Mouse (Mus musculus) heart, embryonic 11.5 days (tissue): ENCODE data around the gene Oxct2b. TPM values are rescaled to one million over a fixed set of nuclear protein-coding genes. Genes with fewer than 3 reads are reported as not detected.
"Not testable (repeated sequence)": the region's sequence is repeated elsewhere in the genome, so short reads cannot be mapped to it uniquely, and the experiment has no call there.

Experiments
- ATAC-seq: fragments of 200-750 bp; cut with Nextera tagmentation; replicated peaks from 2 replicates; pipeline ENCODE4 v1.8.0; 2017; ENCODE audit warnings: moderate library complexity; ENCODE audit not compliant: insufficient number of reproducible peaks, low FRiP score, low TSS enrichment
- H3K27ac ChIP-seq: fragments of 300-500 bp; sonication (generic); 2 replicates; pipeline ENCODE4 v1.5.1; 2014; ENCODE audit warnings: mild to moderate bottlenecking, low read depth, low read length
- H3K27me3 ChIP-seq: fragments of 300-500 bp; sonication (generic); 2 replicates; pipeline ENCODE4 v1.6.1; 2014; ENCODE audit warnings: mild to moderate bottlenecking, low read length, mixed read lengths; ENCODE audit not compliant: control insufficient read depth, insufficient read depth
- H3K36me3 ChIP-seq: fragments of 300-500 bp; sonication (generic); 2 replicates; pipeline ENCODE4 v1.6.1; 2014; ENCODE audit warnings: mild to moderate bottlenecking, low read length, moderate library complexity, mixed read lengths; ENCODE audit not compliant: control insufficient read depth, insufficient read depth
- H3K4me1 ChIP-seq: fragments of 300-500 bp; sonication (generic); 2 replicates; pipeline ENCODE4 v1.6.1; 2014; ENCODE audit warnings: low read length; ENCODE audit not compliant: control insufficient read depth, insufficient read depth
- H3K4me2 ChIP-seq: fragments of 300-500 bp; sonication (generic); 2 replicates; pipeline ENCODE4 v1.6.1; 2014; ENCODE audit warnings: mild to moderate bottlenecking, moderate library complexity
- H3K4me3 ChIP-seq: fragments of 300-500 bp; sonication (generic); 2 replicates; pipeline ENCODE4 v1.5.1; 2014; ENCODE audit warnings: low read depth, low read length
- H3K9ac ChIP-seq: fragments of 300-500 bp; sonication (generic); 2 replicates; pipeline ENCODE4 v1.6.1; 2014; ENCODE audit warnings: mild to moderate bottlenecking, low read depth, low read length, moderate library complexity
- H3K9me3 ChIP-seq: fragments of 300-500 bp; sonication (generic); replicated peaks from 2 replicates; pipeline ENCODE4 v1.6.1; 2016; ENCODE audit warnings: low read length; ENCODE audit not compliant: control insufficient read depth
- WGBS: fragments of 180-500 bp; shearing (Covaris S2); extraction: QIAGEN DNeasy Blood & Tissue Kit; methylation state at CpG from one replicate; pipeline ENCODE4 v1.1.7; 2014; ENCODE audit not compliant: insufficient replicate concordance; 5-methylcytosine and 5-hydroxymethylcytosine counted together
- polyA plus RNA-seq: library from polyadenylated mRNA; unstranded; fragments of >200 nt; fragmentation: Nextera tagmentation; extraction: Ambion mirVana; gene quantifications from 2 replicates; pipeline ENCODE4 v1.2.1, GENCODE M21; 2014

Oxct2b gene
- polyA plus RNA-seq, 1 experiment from 2014 or later: not detected

- Histone ChIP-seq H3K27me3 (peaks cover 51% of the 10 kb centered on the region), H3K4me1 (peaks cover 5% of the 10 kb centered on the region; the same call in 1 of the 2 replicates), H3K4me2 (no peak overlapping the region), H3K27ac (no peak overlapping the region), H3K4me3 (no peak overlapping the region), H3K9me3 (no peaks in the 10 kb centered on the region), H3K9ac (no peak overlapping the region), H3K36me3 (no peaks in the 10 kb centered on the region; the same call in 1 of the 2 replicates)
- no peak; the same call in 1 of the 2 replicates for ATAC-seq
- WGBS: 82% methylated on average over 2 of the region's 2 CpGs
Measured at GRCm38 (mm10) chr4:123106864-123107263, 9.2 kb upstream of the Oxct2b start.

- 89% methylated on average over 5 of the region's 5 CpGs for WGBS
- Histone ChIP-seq H3K4me1 (peaks cover 5% of the 10 kb centered on the region; the same call in 1 of the 2 replicates), H3K9ac (no peak overlapping the region), H3K9me3 (no peaks in the 10 kb centered on the region), H3K4me2 (no peak overlapping the region), H3K27ac (no peak overlapping the region), H3K27me3 (peaks cover 46% of the 10 kb centered on the region), H3K36me3 (no peaks in the 10 kb centered on the region; the same call in 1 of the 2 replicates), H3K4me3 (no peak overlapping the region)
- no peak for ATAC-seq
Measured at GRCm38 (mm10) chr4:123108056-123108455, 8.0 kb upstream of the Oxct2b start.

GRCm38 (mm10) chr4:123110751-123111150, 5.3 kb upstream of the Oxct2b start:
- H3K9me3 ChIP-seq: no peaks in the 10 kb centered on the region
- H3K4me3 ChIP-seq: no peak overlapping the region
- H3K36me3 ChIP-seq: no peaks in the 10 kb centered on the region; the same call in 1 of the 2 replicates
- no peak overlapping the region for H3K27ac ChIP-seq
- H3K9ac ChIP-seq: no peak overlapping the region
- peaks cover 23% of the 10 kb centered on the region for H3K27me3 ChIP-seq
- no peak for ATAC-seq
- no peaks in the 10 kb centered on the region for H3K4me1 ChIP-seq
- no peak overlapping the region for H3K4me2 ChIP-seq
- WGBS: 84% methylated on average over 4 of the region's 4 CpGs

- not testable (repeated sequence) for H3K9ac ChIP-seq, ATAC-seq, H3K4me2 ChIP-seq, H3K36me3 ChIP-seq, H3K27ac ChIP-seq, H3K9me3 ChIP-seq, H3K4me1 ChIP-seq, H3K4me3 ChIP-seq
- peaks cover 21% of the 10 kb centered on the region for H3K27me3 ChIP-seq
- whole genome bisulfite sequencing: 69% methylated on average over 10 of the region's 10 CpGs
Measured at GRCm38 (mm10) chr4:123111275-123111983, 4.6 kb upstream of the Oxct2b start.

GRCm38 (mm10) chr4:123112216-123112764, 3.8 kb upstream of the Oxct2b start:
- Histone ChIP-seq H3K27me3 (peaks cover 13% of the 10 kb centered on the region), H3K27ac (no peak overlapping the region), H3K9ac (no peak overlapping the region), H3K4me3 (no peak overlapping the region), H3K4me1 (no peaks in the 10 kb centered on the region), H3K4me2 (no peak overlapping the region), H3K9me3 (no peaks in the 10 kb centered on the region), H3K36me3 (no peaks in the 10 kb centered on the region)
- 75% methylated on average over 8 of the region's 8 CpGs for WGBS
- ATAC-seq: no peak

- 83% methylated on average over 4 of the region's 4 CpGs for WGBS
Measured at GRCm38 (mm10) chr4:123114651-123115050, 1.4 kb upstream of the Oxct2b start.

GRCm38 (mm10) chr4:123116640-123117039, 574 bp downstream of the Oxct2b start:
- not testable (repeated sequence) for ATAC-seq, H3K27ac ChIP-seq, H3K4me1 ChIP-seq, H3K36me3 ChIP-seq, H3K9ac ChIP-seq, H3K9me3 ChIP-seq
- peak overlapping the region; percentile 35 for H3K4me3 ChIP-seq
- peaks cover 15% of the 10 kb centered on the region for H3K27me3 ChIP-seq
- 11% methylated on average over 28 of the region's 42 CpGs for WGBS
- H3K4me2 ChIP-seq: peak overlapping the region; percentile 63

More at GRCm38 (mm10) chr4:123114651-123115050, 1.4 kb upstream of the Oxct2b start:
- not testable (repeated sequence) for H3K4me3 ChIP-seq, H3K27ac ChIP-seq, H3K4me1 ChIP-seq, H3K9me3 ChIP-seq, H3K36me3 ChIP-seq, H3K4me2 ChIP-seq, H3K9ac ChIP-seq, ATAC-seq
- peaks cover 18% of the 10 kb centered on the region for H3K27me3 ChIP-seq

GRCm38 (mm10) chr4:123121286-123121685, 5.2 kb downstream of the Oxct2b start:
- 88% methylated on average over 2 of the region's 2 CpGs for WGBS
- no peak overlapping the region for H3K27ac ChIP-seq
- no peak for ATAC-seq
- no peak overlapping the region for H3K4me2 ChIP-seq
- H3K4me3 ChIP-seq: no peak overlapping the region
- H3K9ac ChIP-seq: no peak overlapping the region
- H3K9me3 ChIP-seq: no peaks in the 10 kb centered on the region
- peaks cover 7% of the 10 kb centered on the region for H3K27me3 ChIP-seq
- no peaks in the 10 kb centered on the region for H3K4me1 ChIP-seq
- H3K36me3 ChIP-seq: no peaks in the 10 kb centered on the region

- Histone ChIP-seq H3K27ac (no peak overlapping the region), H3K36me3 (peaks cover 31% of the 10 kb centered on the region), H3K4me3 (no peak overlapping the region), H3K9me3 (no peaks in the 10 kb centered on the region), H3K4me2 (no peak overlapping the region), H3K27me3 (no peaks in the 10 kb centered on the region), H3K9ac (no peak overlapping the region), H3K4me1 (no peaks in the 10 kb centered on the region)
- no peak for ATAC-seq
- WGBS: 94% methylated on average over 7 of the region's 7 CpGs
Measured at GRCm38 (mm10) chr4:123126626-123127025, 10.6 kb downstream of the Oxct2b start.
